Mouse (Mus musculus) bone marrow macrophage, adult 2 months (primary cell): ENCODE measurements around the gene Cd5.

ENCODE experiments used
- CTCF ChIP-seq: IDR thresholded peaks from 2 replicates; pipeline ENCODE4 v1.5.1; 2012; ENCODE audit warnings: low read depth, mild to moderate bottlenecking, low read length, moderate library complexity
- POLR2A ChIP-seq: IDR thresholded peaks from 2 replicates; pipeline ENCODE4 v1.6.1; 2012; ENCODE audit warnings: mild to moderate bottlenecking, low read depth, low read length, borderline replicate concordance

DNA sequence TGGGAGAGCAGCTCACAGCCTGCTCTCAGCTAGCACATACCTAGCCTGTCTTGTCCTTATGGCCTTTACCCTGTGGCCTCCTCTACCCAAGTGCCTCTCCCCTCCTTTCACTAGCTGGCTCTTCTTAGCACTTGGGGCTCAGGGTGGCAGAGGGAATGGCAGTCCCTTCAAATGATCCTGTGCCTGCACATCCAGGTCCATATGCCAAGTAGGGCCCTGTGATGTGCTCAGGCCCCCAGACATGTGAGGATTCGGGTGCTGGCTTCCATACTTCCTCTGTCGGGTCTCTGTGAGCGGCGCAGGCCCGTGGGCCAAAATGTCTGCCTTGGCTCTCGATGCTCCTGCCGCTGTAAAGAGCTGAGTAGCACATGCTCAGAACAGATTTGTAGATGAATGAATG lies 2.9 kb downstream of the Cd5 start:
- TF ChIP-seq POLR2A (no peak), CTCF (no peak)
